Mouse (Mus musculus) liver, postnatal 0 days (tissue): ENCODE measurements around the gene Acad12. TPM values are rescaled to one million over a fixed set of nuclear protein-coding genes. Genes with fewer than 3 reads are reported as not detected.
A peak's percentile ranks its signal among the peaks of the same experiment; 100 is the strongest.

Experiments
- ATAC-seq: fragments of 200-750 bp; cut with Nextera tagmentation; 2 replicates; pipeline ENCODE4 v1.8.0; 2017; ENCODE audit warnings: mild to moderate bottlenecking, moderate library complexity
- DNase-seq: peaks from one replicate; pipeline ENCODE4 v3.0.0-alpha.2; 2016
- H3K27ac ChIP-seq: fragments of 300-500 bp; sonication (generic); 2 replicates; pipeline ENCODE4 v1.5.1; 2014; ENCODE audit warnings: antibody characterized with exemption, moderate library complexity, mild to moderate bottlenecking, low read depth
- H3K27me3 ChIP-seq: fragments of 300-500 bp; sonication (generic); 2 replicates; pipeline ENCODE4 v1.6.1; 2014; ENCODE audit warnings: low read length, control low read depth, mixed read lengths; ENCODE audit not compliant: insufficient read depth
- H3K36me3 ChIP-seq: fragments of 300-500 bp; sonication (generic); replicated peaks from 2 replicates; pipeline ENCODE4 v1.6.1; 2014; ENCODE audit warnings: mild to moderate bottlenecking, control low read depth, low read length, moderate library complexity, mixed read lengths; ENCODE audit not compliant: insufficient read depth
- H3K4me1 ChIP-seq: fragments of 300-500 bp; sonication (generic); 2 replicates; pipeline ENCODE4 v1.6.1; 2014; ENCODE audit warnings: antibody characterized with exemption, mild to moderate bottlenecking, control low read depth; ENCODE audit not compliant: insufficient read depth
- H3K4me2 ChIP-seq: fragments of 300-500 bp; sonication (generic); 2 replicates; pipeline ENCODE4 v1.6.1; 2014; ENCODE audit warnings: low read depth, mild to moderate bottlenecking, low read length, moderate library complexity, mixed read lengths
- H3K4me3 ChIP-seq: fragments of 300-500 bp; sonication (generic); 2 replicates; pipeline ENCODE4 v1.5.1; 2014; ENCODE audit warnings: low read depth, low read length
- H3K9ac ChIP-seq: fragments of 300-500 bp; sonication (generic); replicated peaks from 2 replicates; pipeline ENCODE4 v1.6.1; 2014; ENCODE audit warnings: mild to moderate bottlenecking, moderate library complexity
- H3K9me3 ChIP-seq: fragments of 300-500 bp; sonication (generic); 2 replicates; pipeline ENCODE4 v1.6.1; 2016; ENCODE audit warnings: mild to moderate bottlenecking, control low read depth, low read length, mixed read lengths
- CTCF ChIP-seq: sonication (generic); IDR thresholded peaks from 2 replicates; pipeline ENCODE4 v1.5.1; 2016; ENCODE audit warnings: antibody characterized with exemption, low read depth
- EP300 ChIP-seq: IDR thresholded peaks from 2 replicates; pipeline ENCODE4 v1.6.1; 2016; ENCODE audit warnings: antibody characterized with exemption, low read depth, mild to moderate bottlenecking
- WGBS: fragments of 180-500 bp; shearing (Covaris S2); extraction: QIAGEN DNeasy Blood & Tissue Kit; methylation state at CpG from one replicate; pipeline ENCODE4 v1.1.7; 2014; ENCODE audit not compliant: insufficient replicate concordance; 5-methylcytosine and 5-hydroxymethylcytosine counted together
- polyA plus RNA-seq: library from polyadenylated mRNA; unstranded; fragments of >200 nt; fragmentation: Nextera tagmentation; extraction: Ambion mirVana; gene quantifications from 2 replicates; pipeline ENCODE4 v1.2.1, GENCODE M21; 2015

Acad12 gene
- polyA plus RNA-seq, 1 experiment from 2014 or later = 1.6 TPM

DNA sequence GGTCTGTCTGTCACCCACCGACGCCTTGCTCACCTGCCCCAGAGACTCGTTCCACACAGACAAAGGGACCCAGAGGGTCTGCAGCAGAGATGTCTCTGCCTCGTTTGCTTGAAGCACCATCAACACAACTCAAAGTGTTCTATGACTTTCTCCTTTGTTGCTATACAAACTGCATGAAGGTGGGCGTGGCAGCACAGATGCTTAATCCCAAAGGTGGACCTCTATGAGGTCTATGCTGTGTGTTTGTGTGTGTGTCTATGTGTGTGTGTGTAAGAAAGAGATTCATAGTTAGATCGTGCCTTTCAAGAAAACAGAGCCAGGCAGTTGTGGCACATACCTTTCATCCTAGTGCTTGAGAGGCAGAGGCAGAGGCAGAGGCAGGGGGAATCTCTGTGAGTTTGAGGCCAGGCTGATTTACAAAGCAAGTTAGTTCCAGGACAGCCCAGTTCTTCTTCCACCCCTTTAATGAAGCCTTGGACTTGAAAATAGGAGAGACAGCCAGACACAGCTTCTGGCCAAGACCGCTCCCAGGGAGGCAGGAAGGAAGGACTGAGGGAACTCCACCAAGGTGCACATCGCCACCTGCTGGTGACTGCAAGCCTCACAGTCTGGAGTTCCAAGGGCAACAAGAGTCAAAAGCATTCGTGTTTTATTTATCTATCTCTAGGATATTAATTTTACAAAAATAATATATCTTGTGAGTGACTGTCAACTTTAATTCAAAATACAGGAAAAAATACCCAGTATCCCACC is 17.0 kb downstream of the Acad12 start:
- H3K27ac ChIP-seq = no peak overlapping the region
- peaks cover 3% of the 10 kb centered on the region; the same call in 1 of the 2 replicates for H3K4me1 ChIP-seq
- H3K27me3 ChIP-seq = no peaks in the 10 kb centered on the region
- TF ChIP-seq EP300 (no peak), CTCF (peak; percentile 98)
- peak overlapping the region; percentile 13; the same call in 1 of the 2 replicates for H3K4me2 ChIP-seq
- ATAC-seq (peak; percentile 57), DNase-seq (peak; percentile 91)
- H3K36me3 ChIP-seq = no peaks in the 10 kb centered on the region
- no peak overlapping the region for H3K4me3 ChIP-seq
- WGBS = 34% methylated on average over 9 of the region's 9 CpGs
- H3K9me3 ChIP-seq = no peaks in the 10 kb centered on the region
- H3K9ac ChIP-seq = 0 out of 2 replicates have a peak overlapping the region, but pooled peaks have one; percentile 30

DNA sequence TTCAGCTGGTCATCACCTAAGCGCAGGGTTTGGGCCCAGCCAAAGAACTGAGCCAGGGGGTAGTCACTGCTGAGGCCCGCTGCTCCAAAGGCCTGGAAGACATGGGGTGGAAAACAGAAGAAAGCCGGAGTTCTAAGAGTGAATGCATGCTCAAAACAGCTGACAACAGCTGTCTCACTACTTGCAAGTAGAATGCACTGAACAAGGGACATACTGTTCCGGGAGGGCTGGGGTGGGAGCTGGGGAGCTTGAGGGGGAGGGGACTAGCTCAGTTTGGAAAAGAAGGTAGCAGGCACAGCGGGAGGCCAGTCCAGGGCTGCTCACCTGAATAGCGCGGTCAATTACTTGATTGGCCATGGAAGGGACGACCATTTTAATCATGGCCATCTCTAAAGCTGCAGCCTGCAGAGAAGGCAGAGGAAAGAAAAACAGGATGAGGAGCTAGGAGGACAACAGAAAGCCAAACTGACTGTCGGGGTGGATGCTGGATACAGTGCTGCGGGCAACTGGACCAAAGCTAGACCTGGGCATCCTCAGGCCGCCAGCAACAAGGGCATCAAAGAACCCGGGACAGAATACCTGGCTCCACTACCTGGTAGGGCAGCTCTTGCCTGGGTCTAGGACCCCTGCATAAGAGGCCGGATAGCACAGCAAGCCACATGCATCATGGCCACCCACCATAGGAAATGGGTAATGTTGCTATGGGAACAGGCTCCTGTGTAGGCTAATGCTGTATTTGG is 19.7 kb downstream of the Acad12 start:
- no peak overlapping the region for H3K4me2 ChIP-seq
- no peaks in the 10 kb centered on the region for H3K9me3 ChIP-seq
- H3K9ac ChIP-seq = no peak overlapping the region
- peaks cover 18% of the 10 kb centered on the region for H3K4me1 ChIP-seq
- no peaks in the 10 kb centered on the region for H3K36me3 ChIP-seq
- no peaks in the 10 kb centered on the region for H3K27me3 ChIP-seq
- TF ChIP-seq EP300 (no peak), CTCF (no peak)
- 81% methylated on average over 12 of the region's 13 CpGs for WGBS
- H3K4me3 ChIP-seq = no peak overlapping the region
- no peak for DNase-seq
- H3K27ac ChIP-seq = no peak overlapping the region
- no peak for ATAC-seq

DNA sequence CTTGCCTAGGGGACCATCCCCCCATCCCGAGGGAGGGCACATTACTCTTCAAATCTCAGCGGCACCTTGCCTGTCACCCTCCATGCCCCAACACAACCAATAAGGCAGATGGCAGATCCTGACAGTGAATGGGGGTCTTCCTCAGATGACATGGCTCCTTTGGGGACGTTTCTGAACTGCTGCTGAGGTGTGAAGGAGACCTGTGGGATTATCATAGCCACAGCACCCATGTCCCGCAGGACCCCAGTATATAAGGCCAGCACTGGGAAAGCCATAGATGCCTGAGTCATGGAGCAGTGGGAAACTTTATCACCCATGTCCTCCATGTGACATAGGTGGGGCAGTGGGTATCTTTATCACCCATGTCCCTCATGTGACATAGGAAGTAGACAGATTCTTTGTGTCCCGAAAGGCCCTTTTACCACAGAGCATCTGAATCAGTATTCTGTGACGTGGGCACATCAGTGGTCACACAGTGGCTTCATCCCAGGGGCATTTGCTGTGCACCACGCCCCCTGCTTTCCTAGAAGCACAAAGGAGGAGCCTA is 20.7 kb downstream of the Acad12 start:
- Histone ChIP-seq H3K4me1 (peaks cover 22% of the 10 kb centered on the region), H3K27me3 (no peaks in the 10 kb centered on the region), H3K4me3 (no peak overlapping the region), H3K36me3 (no peaks in the 10 kb centered on the region), H3K9ac (no peak overlapping the region), H3K4me2 (no peak overlapping the region), H3K27ac (peak overlapping the region; percentile 16; the same call in 1 of the 2 replicates), H3K9me3 (no peaks in the 10 kb centered on the region)
- WGBS = 64% methylated on average over 7 of the region's 7 CpGs
- TF ChIP-seq CTCF (no peak), EP300 (no peak)
- DNase-seq (no peak), ATAC-seq (no peak)

DNA sequence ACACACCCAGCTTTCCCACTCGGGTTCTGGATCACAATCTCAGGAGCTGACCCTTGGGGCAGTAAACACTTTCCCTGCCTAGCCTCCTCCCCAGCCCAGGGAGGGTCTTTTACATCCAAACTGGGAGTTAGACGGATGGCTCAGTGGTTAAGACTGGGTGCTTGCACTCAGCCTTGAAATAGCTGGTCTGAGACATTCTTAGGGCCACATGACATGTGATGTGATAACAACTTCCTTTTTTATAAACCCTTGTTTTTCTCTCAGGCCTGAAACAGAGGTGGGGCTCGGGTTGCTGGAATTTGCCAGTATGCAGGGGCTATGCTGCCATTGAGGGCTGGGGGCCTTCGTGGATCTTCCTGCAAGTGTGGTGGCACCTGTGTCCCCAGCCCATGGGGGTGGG is 21.4 kb downstream of the Acad12 start:
- WGBS = 35% methylated on average over 4 of the region's 4 CpGs
- Histone ChIP-seq H3K4me3 (no peak overlapping the region), H3K9me3 (no peaks in the 10 kb centered on the region), H3K27ac (peak overlapping the region; percentile 16; the same call in 1 of the 2 replicates), H3K4me2 (no peak overlapping the region), H3K9ac (no peak overlapping the region), H3K27me3 (no peaks in the 10 kb centered on the region), H3K36me3 (no peaks in the 10 kb centered on the region), H3K4me1 (peaks cover 28% of the 10 kb centered on the region)
- DNase-seq = no peak
- TF ChIP-seq CTCF = no peak
- no peak for TF ChIP-seq EP300
- no peak for ATAC-seq

DNA sequence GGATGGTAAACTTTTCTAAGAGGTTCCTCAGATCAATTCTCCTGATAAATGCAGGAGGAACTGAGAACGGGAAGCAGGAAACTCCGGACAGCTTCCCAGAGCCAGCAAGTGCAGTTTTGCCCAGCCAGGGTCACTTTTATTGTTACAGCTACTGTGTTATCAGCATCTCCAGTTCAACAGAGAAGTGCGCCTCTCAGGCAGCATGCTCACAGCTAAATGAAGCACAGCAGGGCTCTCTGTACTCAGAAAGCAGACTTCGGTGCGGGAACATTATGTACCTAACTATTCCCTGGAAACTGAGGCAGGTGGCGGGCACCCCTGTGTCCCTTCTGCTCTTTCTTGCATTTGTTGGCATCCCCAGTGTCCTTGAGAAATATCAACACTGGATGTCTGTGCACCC is 22.5 kb downstream of the Acad12 start:
- DNase-seq (no peak), ATAC-seq (no peak)
- H3K27me3 ChIP-seq = no peaks in the 10 kb centered on the region
- H3K4me1 ChIP-seq = peaks cover 32% of the 10 kb centered on the region
- no peak overlapping the region for H3K9ac ChIP-seq
- H3K9me3 ChIP-seq = no peaks in the 10 kb centered on the region
- H3K4me2 ChIP-seq = no peak overlapping the region
- no peak overlapping the region for H3K4me3 ChIP-seq
- no peak for TF ChIP-seq CTCF
- no peak for TF ChIP-seq EP300
- WGBS = 47% methylated on average over 6 of the region's 6 CpGs
- H3K27ac ChIP-seq = no peak overlapping the region
- no peaks in the 10 kb centered on the region for H3K36me3 ChIP-seq

DNA sequence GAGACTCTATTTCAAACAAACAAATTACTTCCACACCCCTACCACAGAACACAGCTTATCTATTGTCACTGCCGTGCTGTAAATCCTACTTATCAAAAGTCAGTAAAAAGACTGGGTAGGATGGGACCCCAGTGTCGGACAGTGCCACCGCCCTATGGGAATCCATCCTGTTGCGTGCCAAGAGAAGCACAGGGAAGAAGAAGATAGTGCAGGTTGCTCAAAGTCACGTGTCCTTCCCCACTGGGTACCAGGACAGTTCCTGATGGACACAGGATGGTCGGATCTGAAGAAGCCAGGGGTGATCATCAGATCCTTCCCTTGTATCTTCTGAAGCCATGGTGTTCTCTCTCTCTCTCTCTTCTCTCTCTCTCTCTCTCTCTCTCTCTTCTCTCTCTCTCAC is 23.0 kb downstream of the Acad12 start:
- H3K4me1 ChIP-seq = peaks cover 32% of the 10 kb centered on the region
- no peak for ATAC-seq
- 48% methylated on average over 6 of the region's 6 CpGs for WGBS

More for the DNA sequence above, 23.0 kb downstream of the Acad12 start:
- H3K27ac ChIP-seq = no peak overlapping the region
- no peak overlapping the region for H3K4me3 ChIP-seq
- H3K36me3 ChIP-seq = no peaks in the 10 kb centered on the region
- H3K9ac ChIP-seq = no peak overlapping the region
- DNase-seq = no peak
- TF ChIP-seq CTCF = no peak
- TF ChIP-seq EP300 = no peak
- H3K9me3 ChIP-seq = no peaks in the 10 kb centered on the region
- no peaks in the 10 kb centered on the region for H3K27me3 ChIP-seq
- H3K4me2 ChIP-seq = no peak overlapping the region
